Mouse (Mus musculus): ENCODE data around the gene Apold1.

The Apold1 gene

GRCm38 (mm10) chr6:135029246-135029645, 47.7 kb downstream of the Apold1 start:
- peak; percentile 57 for DNase-seq (ENCODE audit: low read depth)

All from 416B (cell line).